Mouse (Mus musculus): ENCODE measurements at regions not wholly inside any gene's neighbourhood (a gene's known extent, or its start where the extent isn't known, plus 50 kb on each side); places are given as distances from the start of the nearest gene placed in this dataset.

DNA sequence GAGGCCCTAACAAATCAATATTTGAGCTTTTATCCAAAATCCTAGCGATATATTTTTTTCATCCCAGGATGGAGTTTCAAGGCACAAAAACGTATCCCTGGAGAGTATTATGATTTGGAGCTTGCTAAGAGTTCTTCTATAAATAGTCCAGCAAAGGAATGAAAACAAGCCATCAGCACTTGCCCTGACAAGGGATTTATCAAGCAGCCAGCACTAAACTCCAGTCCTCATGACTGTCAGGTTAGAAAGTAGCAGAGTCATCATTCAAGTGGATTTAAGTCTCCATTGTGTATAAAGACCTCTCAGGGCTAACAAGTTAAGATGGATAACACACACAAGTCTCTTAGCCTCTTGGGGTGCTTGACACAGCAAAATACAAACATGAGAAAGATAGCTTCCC is 148.6 kb upstream of the Ust start:
- no peak for ATAC-seq (ENCODE audit: low FRiP score)
- Histone ChIP-seq H3K9ac (replicated peaks; ENCODE audit: low read length, poor library complexity, severe bottlenecking) (no peak overlapping the region), H3K4me3 (ENCODE audit: low read depth, low read length) (no peak overlapping the region), H3K4me1 (ENCODE audit: insufficient read depth, low read length) (no peaks in the 10 kb centered on the region), H3K4me2 (ENCODE audit: low read depth, low read length, poor library complexity, severe bottlenecking) (no peak overlapping the region), H3K9me3 (ENCODE audit: low read length) (no peaks in the 10 kb centered on the region), H3K36me3 (ENCODE audit: insufficient read depth, low read length) (no peaks in the 10 kb centered on the region), H3K27me3 (ENCODE audit: insufficient read depth, low read length) (no peaks in the 10 kb centered on the region), H3K27ac (ENCODE audit: low read depth, low read length) (no peak overlapping the region)
- TF ChIP-seq CTCF (IDR thresholded peaks at IDR 0.05): no peak
- 64% methylated on average over 2 of the region's 2 CpGs for WGBS
- no peak for DNase-seq (ENCODE audit: low spot score)

- no peak for ATAC-seq (ENCODE audit: low FRiP score)
- no peaks in the 10 kb centered on the region for H3K36me3 ChIP-seq (ENCODE audit: insufficient read depth, low read length)
- WGBS: 82% methylated on average over 3 of the region's 3 CpGs
- no peak for DNase-seq (ENCODE audit: low spot score)
- no peak for TF ChIP-seq CTCF (IDR thresholded peaks at IDR 0.05)
- H3K27ac ChIP-seq (ENCODE audit: low read depth, low read length): no peak overlapping the region
- no peaks in the 10 kb centered on the region for H3K9me3 ChIP-seq (ENCODE audit: low read length)
- no peaks in the 10 kb centered on the region for H3K27me3 ChIP-seq (ENCODE audit: insufficient read depth, low read length)
- H3K4me2 ChIP-seq (ENCODE audit: low read depth, low read length, poor library complexity, severe bottlenecking): no peak overlapping the region
- H3K4me1 ChIP-seq (ENCODE audit: insufficient read depth, low read length): no peaks in the 10 kb centered on the region
- no peak overlapping the region for H3K9ac ChIP-seq (replicated peaks; ENCODE audit: low read length, poor library complexity, severe bottlenecking)
- no peak overlapping the region for H3K4me3 ChIP-seq (ENCODE audit: low read depth, low read length)
Observed at GRCm38 (mm10) chr10:8658934-8659294, 140.3 kb upstream of the Ust start.

DNA sequence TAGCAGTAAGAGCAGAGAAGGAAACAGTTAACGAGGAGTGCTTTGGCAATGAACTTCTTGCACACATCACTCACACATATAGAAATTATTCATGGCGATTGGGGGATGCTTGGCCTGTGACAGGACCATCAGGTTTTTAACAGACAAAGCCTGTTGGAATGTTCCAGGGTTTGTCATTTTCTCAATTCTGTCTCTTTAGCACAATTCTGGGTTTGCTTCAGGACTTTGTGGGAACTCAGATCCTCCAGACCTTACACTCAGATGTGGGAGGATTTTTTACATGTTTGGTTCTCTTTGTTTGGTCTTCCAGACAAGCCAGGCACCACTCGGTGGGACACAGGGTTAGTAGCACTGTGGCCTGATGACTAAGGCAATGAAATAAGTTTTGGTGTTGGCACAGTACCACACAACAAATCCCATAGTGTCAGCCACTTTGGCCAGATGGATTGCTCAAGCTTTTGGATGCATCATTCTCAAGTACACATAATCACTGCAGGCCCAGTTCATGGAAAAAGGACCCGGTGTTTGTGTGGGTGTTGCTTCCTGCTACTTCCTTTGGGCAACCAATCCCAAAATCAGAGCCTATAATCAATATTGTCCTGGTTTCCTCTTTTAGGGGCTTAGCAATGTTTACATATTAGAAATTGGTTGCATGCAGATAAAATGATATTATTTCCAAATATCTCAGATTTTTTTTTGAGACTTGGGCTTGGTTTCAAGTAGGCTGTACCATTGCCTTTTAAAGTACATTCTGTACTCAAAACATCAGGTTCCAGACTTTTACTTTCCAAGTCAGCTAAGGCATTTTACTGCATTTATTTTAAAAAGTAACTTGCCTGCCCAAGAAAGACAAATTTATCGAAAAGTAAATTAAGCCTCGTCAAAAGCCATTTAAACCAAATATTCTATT is 139.7 kb upstream of the Ust start:
- WGBS: 90% methylated on average over 6 of the region's 6 CpGs
- H3K27me3 ChIP-seq (ENCODE audit: insufficient read depth, low read length): no peaks in the 10 kb centered on the region
- no peak overlapping the region for H3K4me2 ChIP-seq (ENCODE audit: low read depth, low read length, poor library complexity, severe bottlenecking)
- H3K9ac ChIP-seq (replicated peaks; ENCODE audit: low read length, poor library complexity, severe bottlenecking): no peak overlapping the region
- H3K4me1 ChIP-seq (ENCODE audit: insufficient read depth, low read length): no peaks in the 10 kb centered on the region
- H3K27ac ChIP-seq (ENCODE audit: low read depth, low read length): no peak overlapping the region
- H3K4me3 ChIP-seq (ENCODE audit: low read depth, low read length): no peak overlapping the region
- H3K9me3 ChIP-seq (ENCODE audit: low read length): no peaks in the 10 kb centered on the region
- H3K36me3 ChIP-seq (ENCODE audit: insufficient read depth, low read length): no peaks in the 10 kb centered on the region
- no peak for TF ChIP-seq CTCF (IDR thresholded peaks at IDR 0.05)
- DNase-seq (ENCODE audit: low spot score) (no peak), ATAC-seq (ENCODE audit: low FRiP score) (no peak)

DNA sequence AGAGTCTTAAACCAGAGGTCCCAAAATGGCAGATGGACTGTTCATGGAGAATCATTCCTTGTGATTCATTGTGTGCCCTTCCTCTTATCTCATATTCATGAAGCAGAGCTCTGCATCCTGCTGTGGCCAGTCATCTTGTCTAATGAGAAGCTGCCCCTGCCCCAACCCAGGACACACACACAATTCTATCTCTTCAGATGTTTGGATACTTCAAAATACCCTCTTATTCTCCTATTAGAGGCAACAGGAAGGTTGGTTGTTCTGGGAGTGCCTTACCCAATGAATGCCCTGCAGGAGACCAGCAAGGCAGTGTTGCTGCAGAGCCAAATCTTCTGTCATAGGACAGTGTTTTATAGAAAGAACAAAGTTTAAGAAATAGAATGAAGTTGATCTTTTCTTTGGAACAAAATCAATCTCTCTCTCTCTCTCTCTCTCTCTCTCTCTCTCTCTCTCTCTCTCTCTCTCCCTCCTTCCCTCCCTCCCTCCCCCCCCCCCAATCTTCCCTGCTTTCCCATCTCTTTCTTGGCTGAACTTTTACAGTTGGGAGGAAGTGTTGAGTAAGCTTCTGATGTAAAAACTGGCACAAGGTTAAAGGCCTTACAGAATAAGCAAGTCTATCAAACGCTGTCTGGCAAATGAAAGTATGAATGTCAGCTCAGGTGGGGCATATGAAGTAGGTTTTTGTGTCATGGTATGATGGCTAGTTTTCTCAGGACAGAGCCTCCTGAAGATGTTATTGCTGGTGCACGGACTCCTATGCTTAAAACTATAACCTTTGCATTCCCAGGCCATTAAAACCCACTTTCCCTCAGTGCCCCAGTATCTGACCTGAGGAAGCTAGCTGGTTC is 138.8 kb upstream of the Ust start:
- H3K4me2 ChIP-seq (ENCODE audit: low read depth, low read length, poor library complexity, severe bottlenecking): no peak overlapping the region
- no peak overlapping the region for H3K27ac ChIP-seq (ENCODE audit: low read depth, low read length)
- no peaks in the 10 kb centered on the region for H3K36me3 ChIP-seq (ENCODE audit: insufficient read depth, low read length)
- no peak overlapping the region for H3K4me3 ChIP-seq (ENCODE audit: low read depth, low read length)
- ATAC-seq (ENCODE audit: low FRiP score) (no peak), DNase-seq (ENCODE audit: low spot score) (no peak)
- no peak for TF ChIP-seq CTCF (IDR thresholded peaks at IDR 0.05)
- H3K4me1 ChIP-seq (ENCODE audit: insufficient read depth, low read length): no peaks in the 10 kb centered on the region
- H3K27me3 ChIP-seq (ENCODE audit: insufficient read depth, low read length): no peaks in the 10 kb centered on the region
- no peak overlapping the region for H3K9ac ChIP-seq (replicated peaks; ENCODE audit: low read length, poor library complexity, severe bottlenecking)
- WGBS: 91% methylated on average over 2 of the region's 2 CpGs
- H3K9me3 ChIP-seq (ENCODE audit: low read length): no peaks in the 10 kb centered on the region

GRCm38 (mm10) chr10:8653651-8654050 is 135.0 kb upstream of the Ust start:
- WGBS: 84% methylated on average over 3 of the region's 3 CpGs
- no peaks in the 10 kb centered on the region for H3K4me1 ChIP-seq (ENCODE audit: insufficient read depth, low read length)
- DNase-seq (ENCODE audit: low spot score): no peak

DNA sequence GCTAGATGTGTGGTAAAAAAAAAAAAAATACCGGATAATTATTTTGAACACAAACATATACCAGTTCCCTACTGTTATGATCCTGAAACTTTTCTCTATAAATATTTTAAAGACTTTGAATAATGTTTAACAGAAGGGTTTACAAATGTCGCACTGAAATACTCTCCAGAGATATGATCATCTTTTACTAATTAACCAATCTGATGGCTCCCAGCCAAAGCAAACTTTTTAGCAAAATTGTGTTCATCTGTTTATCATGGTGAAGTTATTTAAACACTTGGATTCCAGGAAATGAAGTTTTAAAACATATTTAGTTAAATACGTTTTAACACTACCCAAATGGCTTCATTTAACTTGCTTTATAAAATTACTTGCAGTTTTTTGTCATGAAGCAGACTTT is 123.6 kb upstream of the Ust start:
- ATAC-seq (ENCODE audit: low FRiP score) (no peak), DNase-seq (ENCODE audit: low spot score) (no peak)
- Histone ChIP-seq H3K4me2 (ENCODE audit: low read depth, low read length, poor library complexity, severe bottlenecking) (no peak overlapping the region), H3K4me1 (ENCODE audit: insufficient read depth, low read length) (no peaks in the 10 kb centered on the region), H3K36me3 (ENCODE audit: insufficient read depth, low read length) (no peaks in the 10 kb centered on the region), H3K9me3 (ENCODE audit: low read length) (no peaks in the 10 kb centered on the region), H3K4me3 (ENCODE audit: low read depth, low read length) (no peak overlapping the region), H3K9ac (replicated peaks; ENCODE audit: low read length, poor library complexity, severe bottlenecking) (no peak overlapping the region), H3K27me3 (ENCODE audit: insufficient read depth, low read length) (no peaks in the 10 kb centered on the region), H3K27ac (ENCODE audit: low read depth, low read length) (no peak overlapping the region)
- no peak for TF ChIP-seq CTCF (IDR thresholded peaks at IDR 0.05)
- 79% methylated on average over 3 of the region's 3 CpGs for WGBS

More at GRCm38 (mm10) chr10:8653651-8654050, 135.0 kb upstream of the Ust start:
- no peak overlapping the region for H3K27ac ChIP-seq (ENCODE audit: low read depth, low read length)
- no peak for TF ChIP-seq CTCF (IDR thresholded peaks at IDR 0.05)
- no peaks in the 10 kb centered on the region for H3K36me3 ChIP-seq (ENCODE audit: insufficient read depth, low read length)
- H3K27me3 ChIP-seq (ENCODE audit: insufficient read depth, low read length): no peaks in the 10 kb centered on the region
- no peak overlapping the region for H3K4me3 ChIP-seq (ENCODE audit: low read depth, low read length)
- ATAC-seq (ENCODE audit: low FRiP score): no peak
- H3K9ac ChIP-seq (replicated peaks; ENCODE audit: low read length, poor library complexity, severe bottlenecking): no peak overlapping the region
- H3K9me3 ChIP-seq (ENCODE audit: low read length): no peaks in the 10 kb centered on the region
- H3K4me2 ChIP-seq (ENCODE audit: low read depth, low read length, poor library complexity, severe bottlenecking): no peak overlapping the region

Data from midbrain, postnatal 0 days (tissue).